Mouse (Mus musculus): Measurements from ENCODE around the gene Vmn2r22.
A peak's percentile ranks its signal among the peaks of the same experiment; 100 is the strongest.
"Not testable (repeated sequence)": the region's sequence is repeated elsewhere in the genome, so short reads cannot be mapped to it uniquely, and the experiment has no call there.

The Vmn2r22 gene

DNA sequence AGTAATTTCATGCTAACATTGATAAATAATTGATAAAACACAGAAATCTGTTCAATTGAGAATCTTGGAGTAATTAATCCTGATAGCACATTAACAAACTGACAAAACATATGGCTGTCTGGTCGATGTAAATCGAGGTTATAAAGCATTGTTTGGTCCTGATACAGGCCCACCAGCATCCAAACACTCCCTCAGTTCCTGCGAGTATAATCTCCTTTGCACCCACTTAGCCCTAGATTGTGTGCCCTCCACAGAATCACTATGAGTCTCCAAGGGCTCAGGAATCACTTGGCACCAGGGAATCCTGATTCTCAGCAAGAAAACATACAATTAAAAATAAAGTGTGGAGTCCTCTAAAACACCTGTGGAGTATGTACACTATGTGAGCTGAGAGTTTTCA, at the start of gene Vmn2r22:
Vmn2r22 (minus strand) TSS at position 101 of the 400 bp plus-strand sequence.
- not testable (repeated sequence) for DNase-seq (ENCODE audit: low spot score)

DNA sequence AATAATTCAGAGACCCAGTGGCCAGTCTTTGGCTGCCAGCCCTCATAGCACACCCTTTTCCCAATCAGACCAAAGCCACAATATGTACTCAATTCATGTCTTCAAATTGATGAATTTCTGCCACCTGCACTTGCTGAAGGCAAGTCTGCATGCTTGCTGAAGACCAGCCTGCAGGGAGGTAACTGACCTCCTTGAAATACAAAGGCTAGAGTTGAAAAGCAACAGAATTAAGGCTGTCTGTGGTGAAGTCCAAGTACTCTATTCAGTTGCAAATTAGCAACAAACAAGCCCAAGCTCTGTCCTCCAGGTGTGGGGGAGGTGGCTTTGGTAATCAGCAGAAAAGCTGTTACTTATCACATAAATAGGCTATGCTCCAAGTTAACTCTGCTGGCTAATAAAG, 46.7 kb upstream of the Vmn2r22 start:
- DNase-seq (ENCODE audit: low spot score), result no peak

DNA sequence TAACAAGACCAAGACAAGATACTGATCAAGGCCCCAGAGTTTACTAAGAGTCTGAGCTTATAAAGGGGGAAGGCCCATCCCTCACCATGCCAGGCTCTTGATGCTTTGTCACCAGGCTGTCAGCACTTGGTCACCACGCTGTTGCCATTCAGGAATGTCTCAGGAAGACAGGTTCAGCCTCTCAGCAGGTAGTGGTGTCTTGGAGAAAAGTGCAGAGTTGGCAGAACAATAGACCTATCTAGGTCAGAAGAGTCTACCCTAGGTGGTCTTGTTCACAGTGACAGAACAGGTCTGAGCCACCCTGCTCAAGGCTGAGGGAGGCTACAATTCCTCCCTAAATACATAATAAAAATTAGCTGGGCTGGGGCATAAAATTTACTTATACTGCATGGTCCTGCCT, 46.1 kb upstream of the Vmn2r22 start:
- not testable (repeated sequence) for DNase-seq (ENCODE audit: low spot score)

DNA sequence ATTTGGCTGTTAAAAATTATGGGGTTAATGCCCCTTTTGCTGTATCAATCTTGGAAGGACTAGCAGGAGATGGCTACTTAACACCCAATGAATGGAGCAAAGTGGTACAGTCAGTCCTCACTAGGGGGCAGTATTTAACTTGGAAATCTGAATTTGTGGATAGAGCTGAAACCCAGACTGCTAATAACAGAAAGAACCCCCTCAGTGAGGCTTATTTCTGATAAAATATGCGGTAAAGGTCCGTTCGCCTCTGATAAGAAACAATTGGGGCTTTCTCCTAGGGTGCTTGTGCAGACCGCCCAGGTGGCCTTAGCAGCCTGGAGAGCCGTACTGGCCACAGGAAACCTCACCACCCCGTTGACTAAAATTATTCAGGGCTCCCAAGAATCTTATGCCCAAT, 6.5 kb upstream of the Vmn2r22 start:
- DNase-seq (ENCODE audit: low spot score), result peak; percentile 30

DNA sequence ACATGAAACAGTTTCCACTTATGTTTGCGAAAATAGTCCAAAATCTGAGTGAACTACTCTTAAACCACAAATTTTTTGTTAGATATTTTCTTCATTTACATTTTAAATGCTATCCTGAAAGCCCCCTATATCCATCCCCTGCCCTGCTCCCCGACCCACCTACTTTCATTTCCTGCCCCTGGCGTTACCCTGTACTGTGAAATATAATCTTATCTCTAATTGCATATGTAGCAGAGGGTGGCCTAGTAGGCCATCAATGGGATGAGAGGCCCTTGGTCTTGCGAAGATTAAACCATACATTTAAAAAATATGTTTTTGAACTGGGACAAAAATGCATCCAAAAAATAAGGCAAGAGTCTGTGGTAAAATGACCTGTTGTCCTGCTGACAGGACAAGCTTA, 11.1 kb downstream of the Vmn2r22 start:
- not testable (repeated sequence) for DNase-seq (ENCODE audit: low spot score)

DNA sequence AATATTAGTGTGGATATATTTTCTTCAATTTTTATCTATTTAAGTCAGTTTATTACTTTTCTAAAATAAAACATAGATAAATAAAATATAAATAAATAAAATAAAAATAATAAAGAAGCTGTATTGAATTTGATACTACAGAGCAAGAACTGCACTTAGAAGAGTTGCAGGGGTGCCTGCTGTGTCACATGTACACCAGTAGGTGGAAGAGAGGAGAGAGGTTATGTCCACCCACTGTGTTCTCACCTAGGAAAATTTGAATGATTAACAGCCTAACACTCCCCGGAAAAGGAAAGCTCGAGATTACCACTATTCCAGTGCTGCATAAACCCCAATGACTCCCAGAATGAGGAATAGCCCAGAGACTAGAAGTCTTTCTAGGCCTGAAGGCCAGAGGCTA, 26.7 kb downstream of the Vmn2r22 start:
- DNase-seq (ENCODE audit: low spot score), result not testable (repeated sequence)

DNA sequence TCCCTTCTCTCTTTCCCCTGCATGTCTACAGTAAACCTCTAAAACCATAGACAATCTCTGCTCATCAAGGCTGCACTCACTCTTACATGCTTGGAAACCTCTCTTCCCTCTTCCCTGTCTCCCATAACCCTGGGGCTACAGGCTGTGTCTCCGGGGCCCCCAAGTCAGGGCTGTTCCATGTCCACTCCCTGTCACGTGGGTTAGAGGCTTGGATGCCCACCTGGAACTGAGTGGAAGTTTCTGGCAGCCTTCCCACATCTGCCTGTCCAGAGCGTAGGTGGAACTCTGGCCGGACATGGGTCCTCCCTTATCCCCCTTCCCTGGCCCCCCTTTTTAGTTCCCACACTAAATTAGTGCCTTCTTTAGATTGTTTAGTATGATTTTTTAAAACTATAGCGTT, 62.2 kb downstream of the Vmn2r22 start:
- not testable (repeated sequence) for DNase-seq (ENCODE audit: low spot score)

DNA sequence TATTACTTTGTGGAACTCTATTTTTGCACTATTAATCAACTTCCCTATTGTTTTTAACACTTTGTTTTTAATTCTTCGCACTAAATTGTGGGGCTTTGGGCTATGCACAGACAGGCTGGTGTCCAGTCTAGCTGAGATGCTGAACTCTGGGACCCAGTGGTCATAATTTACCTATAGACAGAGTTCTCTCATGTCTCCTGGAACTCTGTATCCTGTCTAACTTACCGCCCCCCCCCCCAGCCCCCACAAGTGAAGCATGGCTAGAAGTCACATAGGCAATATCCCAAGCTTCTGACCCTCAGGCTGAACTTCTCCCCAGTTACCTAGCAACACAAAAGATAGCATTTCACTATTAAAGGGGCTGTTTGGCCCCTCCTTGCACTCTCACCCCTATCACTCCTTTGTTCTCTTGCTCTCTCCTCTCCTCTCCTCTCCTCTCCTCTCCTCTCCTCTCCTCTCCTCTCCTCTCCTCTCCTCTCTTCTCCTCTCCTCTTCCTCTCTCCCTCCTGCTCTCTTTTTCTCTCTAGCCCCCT, 62.7 kb downstream of the Vmn2r22 start:
- not testable (repeated sequence) for DNase-seq (ENCODE audit: low spot score)

DNA sequence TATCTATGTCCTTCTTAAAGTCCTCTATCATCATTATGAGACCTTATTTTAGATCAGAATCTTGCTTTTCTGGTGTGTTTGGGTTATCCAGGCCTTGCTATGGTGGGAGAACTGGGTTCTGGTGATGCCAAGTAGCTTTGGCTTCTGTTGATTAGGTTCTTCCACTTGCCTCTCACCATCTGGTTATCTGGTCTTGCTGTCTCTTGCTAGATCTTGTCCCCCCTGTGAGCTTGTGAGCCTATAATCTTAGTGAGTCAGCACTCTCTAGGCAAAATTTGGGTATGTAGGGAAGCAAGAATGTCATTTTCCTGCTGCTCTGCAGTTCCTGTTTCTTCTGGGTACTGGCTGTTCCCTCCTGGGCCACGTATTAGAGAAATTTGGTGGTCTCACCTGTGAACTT, 66.5 kb downstream of the Vmn2r22 start:
- DNase-seq (ENCODE audit: low spot score), result not testable (repeated sequence)

DNA sequence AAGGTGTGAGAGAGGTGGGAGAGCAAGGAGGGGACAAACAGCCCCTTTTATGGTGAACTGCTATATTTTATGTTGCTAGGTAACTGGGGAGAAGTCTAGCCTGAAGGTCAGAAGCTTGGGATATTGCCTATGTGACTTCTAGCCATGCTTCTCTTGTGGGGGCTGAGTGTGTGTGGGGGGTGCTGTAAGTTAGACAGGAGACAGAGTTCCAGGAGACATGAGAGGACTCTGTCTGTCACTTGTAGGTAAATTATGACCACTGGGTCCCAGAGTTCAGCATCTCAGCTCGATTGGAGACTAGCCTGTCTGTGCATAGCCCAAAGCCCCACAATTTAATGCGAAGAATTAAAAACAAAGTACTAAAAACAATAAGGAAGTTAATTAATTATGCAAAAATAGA, 75.8 kb downstream of the Vmn2r22 start:
- not testable (repeated sequence) for DNase-seq (ENCODE audit: low spot score)

All from layer of hippocampus, adult 11-12 months (tissue).